Mouse (Mus musculus) cortical plate, adult 2 months (tissue): ENCODE results near the gene Plcb3. TPM values are rescaled to one million over a fixed set of nuclear protein-coding genes. Genes with fewer than 3 reads are reported as not detected.
"Not testable (repeated sequence)": the region's sequence is repeated elsewhere in the genome, so short reads cannot be mapped to it uniquely, and the experiment has no call there.

Source experiments
- H3K27ac ChIP-seq: fragments of 200-500 bp; 2 replicates; pipeline ENCODE4 v1.5.1; 2012; ENCODE audit warnings: low read length, control low read depth, inconsistent platforms; ENCODE audit not compliant: insufficient read depth
- H3K4me1 ChIP-seq: fragments of 200-500 bp; 2 replicates; pipeline ENCODE4 v1.6.1; 2011; ENCODE audit warnings: low read length; ENCODE audit not compliant: control insufficient read depth, insufficient read depth
- H3K4me3 ChIP-seq: fragments of 200-500 bp; 2 replicates; pipeline ENCODE4 v1.5.1; 2011; ENCODE audit warnings: mild to moderate bottlenecking, low read length, control low read depth; ENCODE audit not compliant: insufficient read depth
- CTCF ChIP-seq: fragments of 200-500 bp; IDR thresholded peaks from 2 replicates; pipeline ENCODE4 v1.5.1; 2011; ENCODE audit warnings: mild to moderate bottlenecking, control low read depth, low read length; ENCODE audit not compliant: insufficient read depth; ENCODE audit errors: extremely low read depth
- POLR2A ChIP-seq: fragments of 200-500 bp; IDR thresholded peaks from 2 replicates; pipeline ENCODE4 v1.6.1; 2011; ENCODE audit warnings: mild to moderate bottlenecking, low read length, control low read depth; ENCODE audit not compliant: insufficient read depth; ENCODE audit errors: extremely low read depth
- polyA plus RNA-seq: library from polyadenylated mRNA; depleted of rRNA; stranded (reverse); fragments of >200 nt; gene quantifications from 2 replicates; pipeline ENCODE4 v1.2.3, GENCODE M21; 2012

Gene Plcb3
- polyA plus RNA-seq, 1 experiment = 17.4 TPM

GRCm38 (mm10) chr19:6913036-6913435 is 63.2 kb downstream of the Plcb3 start:
- H3K4me1 ChIP-seq = no peaks in the 10 kb centered on the region
- H3K27ac ChIP-seq = no peak overlapping the region
- TF ChIP-seq POLR2A (no peak), CTCF (no peak)
- no peak overlapping the region for H3K4me3 ChIP-seq

- Histone ChIP-seq H3K4me3 (no peak overlapping the region), H3K4me1 (no peaks in the 10 kb centered on the region; the same call in 1 of the 2 replicates), H3K27ac (no peak overlapping the region)
- TF ChIP-seq CTCF = no peak
- TF ChIP-seq POLR2A = no peak
These were observed 63.9 kb downstream of the Plcb3 start for GRCm38 (mm10) chr19:6912205-6912970.

DNA sequence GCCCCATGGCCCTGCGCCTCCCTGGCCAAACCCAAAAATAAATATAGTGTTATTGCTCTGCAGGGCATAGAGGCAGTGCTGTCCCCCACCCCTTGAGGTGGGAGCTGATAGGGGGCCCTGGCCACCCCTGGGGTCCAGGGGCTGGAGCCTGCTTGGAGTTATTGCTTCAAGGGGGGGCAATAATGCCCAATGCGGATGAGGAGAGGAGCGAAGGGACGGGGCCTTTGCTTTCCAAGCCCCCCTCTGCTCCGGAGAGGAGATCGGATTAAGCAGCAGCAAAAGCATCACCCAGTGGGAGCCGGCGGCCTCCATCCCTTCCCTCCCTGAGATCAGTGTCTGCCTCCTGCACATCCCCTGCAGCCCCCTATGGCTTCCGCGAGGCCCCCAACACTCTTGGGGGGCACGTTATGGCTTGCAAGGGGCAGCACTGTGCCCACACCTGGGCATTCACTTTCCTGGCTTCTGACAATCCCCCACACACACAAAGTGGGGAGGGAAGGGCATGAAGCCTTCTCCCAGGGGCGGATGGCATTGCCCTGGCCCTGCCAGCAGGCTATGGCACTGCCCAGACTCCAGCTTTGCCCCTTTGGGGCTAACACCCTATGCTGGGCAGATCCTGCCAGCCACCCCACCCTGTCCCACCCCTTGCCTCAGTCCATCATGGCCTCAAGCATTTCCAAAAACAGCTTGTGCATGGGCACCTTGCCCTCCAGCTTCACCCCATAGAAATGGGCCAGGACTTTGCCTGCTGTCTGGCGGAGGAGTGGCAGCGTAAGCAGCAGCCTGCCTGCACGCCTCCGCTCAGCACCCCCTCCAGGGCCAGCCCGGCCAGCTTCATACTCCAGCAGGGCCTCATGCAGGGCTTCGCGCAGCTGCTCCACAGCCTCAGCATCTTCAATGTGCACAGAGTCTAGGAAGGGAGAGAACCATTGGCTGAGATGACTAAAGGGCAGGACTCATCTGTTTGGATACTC is 64.9 kb downstream of the Plcb3 start:
- Histone ChIP-seq H3K4me1 (no peaks in the 10 kb centered on the region; the same call in 1 of the 2 replicates), H3K4me3 (no peak overlapping the region; the same call in 1 of the 2 replicates), H3K27ac (no peak overlapping the region)
- TF ChIP-seq POLR2A (no peak), CTCF (no peak)

- H3K4me1 ChIP-seq = not testable (repeated sequence)
- TF ChIP-seq POLR2A = 0 out of 2 replicates have a peak, but pooled peaks have one; percentile 19
- peak overlapping the region; percentile 51; the same call in 1 of the 2 replicates for H3K27ac ChIP-seq
- peak overlapping the region; percentile 56 for H3K4me3 ChIP-seq
These were observed 66.0 kb downstream of the Plcb3 start for GRCm38 (mm10) chr19:6910306-6910705.

- Histone ChIP-seq H3K27ac (peak within 1 kb of the TSS; percentile 83), H3K4me3 (peak within 1 kb of the TSS; percentile 56), H3K4me1 (no peaks in the 10 kb centered on the region; the same call in 1 of the 2 replicates)
- TF ChIP-seq POLR2A = peak; percentile 71; the same call in 1 of the 2 replicates
- no peak for TF ChIP-seq CTCF
These were observed 66.6 kb downstream of the Plcb3 start, which contains the start of the genes Trmt112 and Prdx5 for GRCm38 (mm10) chr19:6909507-6910289. Gene Trmt112, plus strand, starts transcription at chr19:6909698. Gene Prdx5, minus strand, starts transcription at chr19:6910106.

GRCm38 (mm10) chr19:6909021-6909420 is 67.2 kb downstream of the Plcb3 start:
- peak overlapping the region; percentile 55 for H3K27ac ChIP-seq
- TF ChIP-seq POLR2A = no peak
- TF ChIP-seq CTCF = no peak
- H3K4me1 ChIP-seq = no peaks in the 10 kb centered on the region; the same call in 1 of the 2 replicates

GRCm38 (mm10) chr19:6907811-6908540 is 68.3 kb downstream of the Plcb3 start:
- no peak overlapping the region for H3K27ac ChIP-seq
- peak overlapping the region; percentile 56 for H3K4me3 ChIP-seq
- TF ChIP-seq CTCF = no peak
- TF ChIP-seq POLR2A = no peak
- no peaks in the 10 kb centered on the region; the same call in 1 of the 2 replicates for H3K4me1 ChIP-seq

More at GRCm38 (mm10) chr19:6909021-6909420, 67.2 kb downstream of the Plcb3 start:
- peak overlapping the region; percentile 56 for H3K4me3 ChIP-seq

GRCm38 (mm10) chr19:6907094-6907493 is 69.2 kb downstream of the Plcb3 start:
- Histone ChIP-seq H3K4me3 (no peak overlapping the region), H3K27ac (no peak overlapping the region), H3K4me1 (no peaks in the 10 kb centered on the region; the same call in 1 of the 2 replicates)
- TF ChIP-seq CTCF = no peak
- no peak for TF ChIP-seq POLR2A
